Mouse (Mus musculus): Measurements from ENCODE around the gene Abhd16a. TPM values are rescaled to one million over a fixed set of nuclear protein-coding genes. Genes with fewer than 3 reads are reported as not detected.

Abhd16a gene
- polyA plus RNA-seq, 1 experiment from 2014 or later, result 111 TPM

DNA sequence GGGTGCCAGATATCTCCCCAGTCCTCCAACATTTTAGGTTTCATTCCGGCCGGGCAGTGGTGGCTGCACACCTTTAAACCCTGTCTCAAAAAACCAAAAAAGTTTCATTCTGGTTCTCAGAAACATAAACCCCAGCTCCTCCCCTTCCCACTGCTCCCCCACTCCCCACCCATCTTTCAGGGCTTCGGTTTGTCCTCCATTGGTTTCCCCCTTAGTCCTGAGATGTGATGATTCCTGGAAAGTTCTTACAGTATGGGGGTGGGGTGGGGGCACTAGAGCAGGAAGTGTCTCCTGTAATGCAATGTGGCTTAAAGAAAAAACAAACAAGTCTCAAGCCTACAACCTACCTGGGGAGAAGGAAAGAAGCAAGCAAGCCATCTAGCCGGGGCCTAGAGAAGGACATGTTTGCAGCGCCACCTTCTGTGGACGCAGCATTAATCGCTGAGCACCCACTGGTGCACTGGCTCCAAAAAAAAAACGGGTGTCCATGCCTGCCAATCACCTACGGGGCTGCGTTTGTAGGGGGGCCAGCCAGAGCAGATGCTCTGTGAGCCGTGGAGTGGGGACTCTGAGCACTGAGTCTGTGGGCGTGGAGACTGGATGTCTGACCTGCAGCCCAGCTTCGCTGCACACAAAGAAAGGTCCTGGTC lies 16.8 kb downstream of the Abhd16a start:
- no peak overlapping the region for H3K4me3 ChIP-seq (ENCODE audit: low read depth, low read length)
- WGBS, result 22% methylated on average over 13 of the region's 13 CpGs
- H3K9ac ChIP-seq (replicated peaks; ENCODE audit: low read depth), result no peak overlapping the region; the same call in 1 of the 2 replicates

DNA sequence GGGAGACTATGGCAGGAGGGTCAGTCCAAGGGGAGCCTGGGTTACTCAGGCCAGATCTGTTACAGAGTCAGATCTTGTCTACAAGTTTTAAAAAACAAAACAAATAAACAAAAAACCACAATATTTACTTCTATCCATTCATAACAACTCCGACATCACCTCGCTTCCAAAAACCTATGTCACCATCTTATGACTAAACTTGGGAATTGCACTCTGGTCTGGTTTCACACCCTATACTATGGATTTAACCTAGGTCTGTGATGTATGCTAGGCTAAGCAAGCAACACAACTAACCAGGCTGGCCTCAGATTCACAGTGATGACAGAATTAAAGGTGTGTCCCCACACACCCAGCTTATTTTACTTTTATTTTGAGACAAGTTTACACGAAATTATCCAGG lies 17.5 kb downstream of the Abhd16a start:
- 55% methylated on average over 3 of the region's 3 CpGs for WGBS
- Histone ChIP-seq H3K4me1 (ENCODE audit: insufficient read depth, low read depth, low read length) (no peaks in the 10 kb centered on the region), H3K9ac (replicated peaks; ENCODE audit: low read depth) (no peak overlapping the region), H3K27ac (ENCODE audit: low read length) (no peak overlapping the region), H3K4me2 (replicated peaks; ENCODE audit: low read depth, low read length) (no peak overlapping the region), H3K27me3 (replicated peaks; ENCODE audit: insufficient read depth, low read length) (no peaks in the 10 kb centered on the region), H3K9me3 (ENCODE audit: low read length) (no peaks in the 10 kb centered on the region), H3K36me3 (ENCODE audit: insufficient read depth, low read length) (peaks cover 17% of the 10 kb centered on the region; the same call in 1 of the 2 replicates), H3K4me3 (ENCODE audit: low read depth, low read length) (no peak overlapping the region)
- TF ChIP-seq CTCF (IDR thresholded peaks at IDR 0.05) (peak; percentile 26; the same call in 1 of the 2 replicates), EP300 (IDR thresholded peaks at IDR 0.05) (no peak)
- DNase-seq (ENCODE audit: low spot score) (no peak), ATAC-seq (no peak)

More for the DNA sequence above, 16.8 kb downstream of the Abhd16a start:
- Histone ChIP-seq H3K27ac (ENCODE audit: low read length) (no peak overlapping the region), H3K9me3 (ENCODE audit: low read length) (no peaks in the 10 kb centered on the region), H3K4me1 (ENCODE audit: insufficient read depth, low read depth, low read length) (no peaks in the 10 kb centered on the region), H3K36me3 (ENCODE audit: insufficient read depth, low read length) (peaks cover 22% of the 10 kb centered on the region; the same call in 1 of the 2 replicates), H3K4me2 (replicated peaks; ENCODE audit: low read depth, low read length) (no peak overlapping the region), H3K27me3 (replicated peaks; ENCODE audit: insufficient read depth, low read length) (no peaks in the 10 kb centered on the region)
- peak; percentile 66 for DNase-seq (ENCODE audit: low spot score)
- TF ChIP-seq EP300 (IDR thresholded peaks at IDR 0.05), result no peak
- peak; percentile 73 for TF ChIP-seq CTCF (IDR thresholded peaks at IDR 0.05)
- no peak for ATAC-seq

DNA sequence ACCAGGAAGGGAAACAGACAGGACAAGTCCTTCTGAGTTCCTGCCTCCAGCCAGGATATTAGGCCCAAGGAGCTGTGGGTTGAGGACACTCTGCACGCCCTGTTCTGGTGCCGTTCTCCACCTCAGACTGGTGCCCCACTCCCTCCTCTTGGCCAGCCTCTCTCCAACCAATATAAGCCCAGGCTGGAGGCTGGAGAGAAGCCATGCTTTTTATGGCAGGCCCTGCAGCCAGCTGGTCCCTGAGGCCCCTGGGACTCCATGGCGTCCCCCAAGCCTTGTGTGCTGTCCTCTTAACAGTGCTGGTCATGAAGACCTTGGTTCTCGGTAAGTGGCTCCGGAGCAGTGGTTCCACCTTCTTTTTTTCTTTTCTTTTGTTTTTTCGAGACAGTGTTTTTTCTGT lies 19.0 kb downstream of the Abhd16a start, which contains the start of gene Ly6g5c:
Gene Ly6g5c (plus strand): TSS at position 183 of the 400 bp plus-strand sequence.
- H3K9ac ChIP-seq (replicated peaks; ENCODE audit: low read depth), result no peak within 1 kb of the TSS
- 78% methylated on average over 6 of the region's 6 CpGs for WGBS
- H3K9me3 ChIP-seq (ENCODE audit: low read length), result no peaks in the 10 kb centered on the region
- H3K36me3 ChIP-seq (ENCODE audit: insufficient read depth, low read length), result 0 out of 2 replicates have a peak, but pooled peaks cover 5% of the 10 kb centered on the region
- H3K4me3 ChIP-seq (ENCODE audit: low read depth, low read length), result no peak within 1 kb of the TSS
- DNase-seq (ENCODE audit: low spot score) (no peak), ATAC-seq (no peak)
- TF ChIP-seq CTCF (IDR thresholded peaks at IDR 0.05) (no peak), EP300 (IDR thresholded peaks at IDR 0.05) (no peak)
- H3K4me1 ChIP-seq (ENCODE audit: insufficient read depth, low read depth, low read length), result no peaks in the 10 kb centered on the region
- no peak within 1 kb of the TSS for H3K4me2 ChIP-seq (replicated peaks; ENCODE audit: low read depth, low read length)
- no peaks in the 10 kb centered on the region for H3K27me3 ChIP-seq (replicated peaks; ENCODE audit: insufficient read depth, low read length)
- no peak within 1 kb of the TSS for H3K27ac ChIP-seq (ENCODE audit: low read length)

DNA sequence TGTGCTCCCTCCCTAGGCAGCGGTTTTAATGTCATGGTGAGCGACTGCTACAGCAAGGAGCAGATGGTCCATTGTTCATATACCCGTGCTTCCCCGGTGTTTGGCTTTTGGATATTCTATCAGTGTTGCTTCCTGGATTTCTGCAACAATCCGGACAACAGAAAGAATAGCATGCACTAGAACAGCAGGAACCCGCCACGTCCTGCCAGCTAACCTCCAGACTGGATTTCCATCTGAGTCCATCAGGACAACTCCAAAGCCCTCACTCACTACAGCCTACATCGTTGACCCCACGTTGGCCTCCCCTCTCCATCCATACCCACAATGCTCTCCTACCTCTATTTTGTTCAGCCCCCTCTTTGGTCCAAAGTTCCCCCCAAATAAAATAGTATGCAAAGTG lies 22.7 kb downstream of the Abhd16a start:
- no peaks in the 10 kb centered on the region for H3K27me3 ChIP-seq (replicated peaks; ENCODE audit: insufficient read depth, low read length)
- H3K9me3 ChIP-seq (ENCODE audit: low read length), result no peaks in the 10 kb centered on the region
- WGBS, result 61% methylated on average over 9 of the region's 9 CpGs
- peaks cover 4% of the 10 kb centered on the region; the same call in 1 of the 2 replicates for H3K36me3 ChIP-seq (ENCODE audit: insufficient read depth, low read length)
- DNase-seq (ENCODE audit: low spot score), result peak; percentile 25
- H3K4me2 ChIP-seq (replicated peaks; ENCODE audit: low read depth, low read length), result no peak overlapping the region
- no peak for TF ChIP-seq EP300 (IDR thresholded peaks at IDR 0.05)
- no peak for TF ChIP-seq CTCF (IDR thresholded peaks at IDR 0.05)
- ATAC-seq, result 0 out of 2 replicates have a peak, but pooled peaks have one; percentile 12
- H3K4me3 ChIP-seq (ENCODE audit: low read depth, low read length), result no peak overlapping the region
- H3K9ac ChIP-seq (replicated peaks; ENCODE audit: low read depth), result no peak overlapping the region
- peak overlapping the region; percentile 15; the same call in 1 of the 2 replicates for H3K27ac ChIP-seq (ENCODE audit: low read length)
- H3K4me1 ChIP-seq (ENCODE audit: insufficient read depth, low read depth, low read length), result no peaks in the 10 kb centered on the region

DNA sequence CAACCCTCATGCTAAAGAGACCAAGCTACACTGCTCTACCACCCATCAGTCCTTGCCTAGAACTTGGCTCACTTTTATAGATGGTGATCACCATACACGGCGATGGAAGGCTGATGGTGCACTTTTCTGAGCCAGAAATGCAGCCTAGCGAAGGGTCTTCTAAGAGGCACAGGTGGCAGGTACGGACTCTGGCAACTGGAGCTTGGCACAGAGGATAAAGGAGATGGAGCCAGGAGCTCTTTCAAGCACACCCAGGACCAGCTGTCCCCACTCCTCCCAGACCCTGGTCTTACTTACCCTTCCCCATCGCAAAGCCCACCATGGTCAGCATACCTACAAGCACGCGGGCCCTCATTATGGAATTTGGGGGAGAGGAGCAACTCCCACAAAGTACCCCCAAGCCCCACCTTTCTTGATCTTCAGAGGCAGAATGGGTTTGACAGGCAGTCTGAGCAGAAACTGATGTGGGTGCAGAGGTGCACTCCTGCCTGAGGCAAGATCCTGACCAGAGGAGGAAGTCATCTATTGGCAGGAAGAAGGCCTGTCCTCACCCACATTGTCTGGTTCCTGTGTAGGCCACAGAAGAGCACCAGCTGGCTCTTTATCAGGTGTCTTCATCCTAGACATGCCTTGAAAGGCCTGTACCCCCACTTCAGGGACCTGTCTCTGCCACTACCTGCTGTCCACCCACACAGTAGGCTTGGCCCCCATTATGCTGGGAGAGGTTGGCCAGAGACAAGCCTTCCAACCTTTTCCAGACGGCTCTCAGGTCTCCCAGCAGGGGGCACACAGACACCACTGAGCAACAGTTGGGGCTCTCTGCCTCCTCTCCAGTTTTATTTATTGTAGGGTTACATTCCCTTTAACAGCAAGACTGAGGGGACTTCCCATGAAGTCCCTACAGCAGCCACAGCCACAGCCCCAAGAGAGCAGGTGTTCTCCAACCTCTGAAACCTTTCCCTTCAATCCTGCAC lies 26.3 kb downstream of the Abhd16a start, which contains the start of gene Ly6g5b:
Gene Ly6g5b (minus strand): TSS at position 383 of the 974 bp plus-strand sequence.
- H3K36me3 ChIP-seq (ENCODE audit: insufficient read depth, low read length), result peaks cover 8% of the 10 kb centered on the region; the same call in 1 of the 2 replicates
- no peak for ATAC-seq
- no peaks in the 10 kb centered on the region for H3K27me3 ChIP-seq (replicated peaks; ENCODE audit: insufficient read depth, low read length)
- DNase-seq (ENCODE audit: low spot score), result peak; percentile 56
- H3K4me1 ChIP-seq (ENCODE audit: insufficient read depth, low read depth, low read length), result peaks cover 3% of the 10 kb centered on the region; the same call in 1 of the 2 replicates
- no peak within 1 kb of the TSS for H3K4me3 ChIP-seq (ENCODE audit: low read depth, low read length)
- TF ChIP-seq CTCF (IDR thresholded peaks at IDR 0.05), result peak; percentile 65
- no peak for TF ChIP-seq EP300 (IDR thresholded peaks at IDR 0.05)
- 83% methylated on average over 8 of the region's 8 CpGs for WGBS
- no peak within 1 kb of the TSS for H3K4me2 ChIP-seq (replicated peaks; ENCODE audit: low read depth, low read length)
- no peaks in the 10 kb centered on the region for H3K9me3 ChIP-seq (ENCODE audit: low read length)
- H3K9ac ChIP-seq (replicated peaks; ENCODE audit: low read depth), result no peak within 1 kb of the TSS
- H3K27ac ChIP-seq (ENCODE audit: low read length), result no peak within 1 kb of the TSS

DNA sequence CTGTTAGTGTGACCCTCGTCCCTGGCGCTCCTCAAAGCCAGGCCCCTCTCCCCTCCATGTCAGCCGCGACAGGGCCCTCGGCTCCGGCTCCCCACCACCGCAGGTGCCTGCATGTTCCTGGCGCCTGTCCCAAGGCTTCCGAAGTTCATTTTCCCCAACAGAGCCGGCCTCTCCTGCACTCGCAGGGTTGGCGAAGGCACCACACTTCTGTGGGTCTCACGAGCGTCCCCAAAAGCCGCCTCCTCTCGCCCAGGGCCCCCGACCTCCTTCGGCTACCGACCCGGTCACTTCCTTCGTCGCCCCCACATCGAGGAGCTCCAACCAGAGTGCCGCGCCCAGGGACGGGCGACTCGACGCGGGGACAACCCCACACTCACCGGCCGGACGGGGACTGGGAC lies 31.7 kb downstream of the Abhd16a start:
- peak; percentile 45 for DNase-seq (ENCODE audit: low spot score)
- H3K27me3 ChIP-seq (replicated peaks; ENCODE audit: insufficient read depth, low read length), result no peaks in the 10 kb centered on the region

More for the DNA sequence above, 31.7 kb downstream of the Abhd16a start:
- H3K36me3 ChIP-seq (ENCODE audit: insufficient read depth, low read length), result peaks cover 4% of the 10 kb centered on the region; the same call in 1 of the 2 replicates
- TF ChIP-seq CTCF (IDR thresholded peaks at IDR 0.05), result no peak
- peak overlapping the region; percentile 84 for H3K4me2 ChIP-seq (replicated peaks; ENCODE audit: low read depth, low read length)
- WGBS, result 0% methylated on average over 33 of the region's 33 CpGs
- peak overlapping the region; percentile 84 for H3K4me3 ChIP-seq (ENCODE audit: low read depth, low read length)
- H3K9ac ChIP-seq (replicated peaks; ENCODE audit: low read depth), result peak overlapping the region; percentile 94
- no peaks in the 10 kb centered on the region for H3K9me3 ChIP-seq (ENCODE audit: low read length)
- peaks cover 8% of the 10 kb centered on the region for H3K4me1 ChIP-seq (ENCODE audit: insufficient read depth, low read depth, low read length)
- ATAC-seq, result peak; percentile 2
- peak overlapping the region; percentile 73 for H3K27ac ChIP-seq (ENCODE audit: low read length)

Measured in lung, postnatal 0 days (tissue).